Mouse (Mus musculus) CD4-positive, CD25-positive, alpha-beta regulatory T cell, adult 4 months (primary cell): Measurements from ENCODE around the gene Atxn2. TPM values are rescaled to one million over a fixed set of nuclear protein-coding genes. Genes with fewer than 3 reads are reported as not detected.
"Not testable (repeated sequence)": the region's sequence is repeated elsewhere in the genome, so short reads cannot be mapped to it uniquely, and the experiment has no call there.

Source experiments
- ATAC-seq: one replicate; pipeline ENCODE4 v1.8.0; 2017
- polyA plus RNA-seq, 2 experiments: library from polyadenylated mRNA; unstranded; fragments of 100-300 nt; shearing (Covaris generic); gene quantifications; one replicate each; pipeline ENCODE4 v1.2.1; 2017

The Atxn2 gene
- polyA plus RNA-seq, result 10 to 100 TPM; 27.0 to 41.6 TPM

GRCm38 (mm10) chr5:121711174-121711927, at the start of gene Atxn2:
Gene Atxn2 (plus strand): TSS chr5:121711337.
- ATAC-seq, result peak; percentile 70

GRCm38 (mm10) chr5:121661494-121661893, 49.6 kb upstream of the Atxn2 start:
- no peak for ATAC-seq

DNA sequence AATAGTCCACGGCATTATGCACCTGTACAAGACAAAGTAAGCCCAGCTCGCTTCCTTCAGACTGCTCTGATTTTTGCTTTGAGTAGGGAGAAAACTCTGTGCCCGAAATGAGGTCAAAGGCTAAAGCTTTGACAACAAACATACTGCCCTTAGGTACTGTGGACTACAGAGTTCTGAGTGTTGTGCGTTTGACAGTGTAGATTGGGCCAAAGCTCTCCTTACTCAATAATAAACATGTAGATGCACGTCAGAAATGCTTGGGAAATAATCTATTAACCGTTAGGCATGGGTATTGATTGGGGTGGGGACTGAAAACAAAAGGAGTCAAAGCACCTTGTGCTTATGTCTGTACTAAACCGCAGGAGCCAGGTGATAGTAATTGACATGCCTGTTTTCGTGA, 47.7 kb upstream of the Atxn2 start:
- no peak for ATAC-seq

DNA sequence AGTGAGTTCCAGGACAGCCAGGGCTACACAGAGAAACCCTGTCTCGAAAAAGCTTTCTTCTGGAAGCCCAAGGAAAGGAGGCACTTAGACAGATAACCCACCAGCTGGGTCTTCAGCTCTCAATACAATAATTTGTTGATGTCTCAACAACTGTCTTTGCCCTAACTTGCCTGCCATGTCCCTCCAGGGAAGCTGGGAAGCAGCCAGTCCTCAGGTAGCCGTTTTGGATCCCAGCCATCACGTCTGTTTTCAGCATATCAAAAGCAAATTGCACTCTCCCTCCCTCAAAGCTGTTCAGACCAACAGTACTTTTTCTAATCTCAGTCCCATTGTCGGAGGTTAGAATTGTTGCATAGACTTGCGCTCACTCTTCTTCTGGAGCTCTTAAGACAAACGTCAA, 47.1 kb upstream of the Atxn2 start:
- ATAC-seq, result no peak

DNA sequence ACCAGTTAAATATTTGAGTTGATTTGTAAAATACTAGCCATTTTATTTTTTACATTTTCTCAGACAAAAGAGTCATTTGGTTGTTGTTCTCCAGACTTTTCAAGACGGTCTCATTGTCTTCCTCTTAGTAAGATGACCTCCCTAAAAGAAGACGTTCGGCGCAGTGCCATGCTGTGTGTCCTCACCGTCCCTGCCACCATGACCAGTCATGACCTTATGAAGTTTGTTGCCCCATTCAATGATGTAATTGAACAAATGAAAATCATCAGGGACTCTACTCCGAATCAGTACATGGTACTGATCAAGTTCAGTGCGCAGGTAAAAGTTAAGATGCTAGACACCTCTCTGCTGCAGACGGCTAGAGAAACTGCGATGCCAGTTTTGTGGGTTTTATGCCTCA, 46.2 kb upstream of the Atxn2 start:
- no peak for ATAC-seq

- ATAC-seq, result no peak
These were observed 44.1 kb upstream of the Atxn2 start for GRCm38 (mm10) chr5:121667067-121667466.

GRCm38 (mm10) chr5:121668411-121668810, 42.7 kb upstream of the Atxn2 start:
- no peak for ATAC-seq

DNA sequence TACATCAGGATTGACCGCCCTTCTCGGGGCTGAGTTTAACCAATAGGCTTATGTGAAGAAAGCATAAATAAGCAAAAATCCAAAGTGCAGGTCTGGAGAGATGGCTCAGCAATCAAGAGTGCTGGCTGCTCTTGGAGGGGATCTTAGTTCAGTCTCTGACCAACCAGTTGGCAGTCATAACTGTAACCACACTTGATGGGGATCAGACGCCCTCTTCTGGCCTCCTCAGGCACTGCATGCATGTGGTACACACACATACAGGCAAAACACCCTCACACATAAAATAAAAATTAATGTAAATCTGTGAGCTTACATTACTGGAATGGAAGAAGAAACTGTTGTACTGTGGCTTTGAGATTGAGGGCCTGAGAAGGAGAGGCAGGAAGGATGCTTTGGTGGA, 40.7 kb upstream of the Atxn2 start:
- no peak for ATAC-seq

DNA sequence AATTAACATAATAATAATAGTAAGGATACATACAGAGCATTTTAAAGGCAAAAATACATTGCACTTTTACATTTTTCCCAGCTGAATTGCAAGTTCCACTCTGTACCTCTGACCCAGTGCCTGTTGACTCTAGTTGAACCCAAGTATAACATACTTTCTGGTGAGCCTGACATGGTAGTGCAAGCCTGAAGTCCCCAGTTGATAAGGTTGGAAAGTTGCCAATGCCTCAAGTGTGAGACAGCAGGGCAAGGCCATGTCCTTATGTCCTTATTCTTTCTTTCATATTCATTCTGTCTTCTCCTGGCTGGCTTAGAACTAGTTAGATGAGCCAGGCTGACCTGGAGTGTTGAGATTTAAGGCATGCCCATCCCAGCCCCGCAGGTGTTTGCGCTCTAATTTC, 28.9 kb upstream of the Atxn2 start:
- ATAC-seq, result no peak

- ATAC-seq, result no peak
These were observed 25.6 kb upstream of the Atxn2 start for GRCm38 (mm10) chr5:121685495-121685894.

- ATAC-seq, result no peak
These were observed 24.8 kb upstream of the Atxn2 start for GRCm38 (mm10) chr5:121686113-121686898.

DNA sequence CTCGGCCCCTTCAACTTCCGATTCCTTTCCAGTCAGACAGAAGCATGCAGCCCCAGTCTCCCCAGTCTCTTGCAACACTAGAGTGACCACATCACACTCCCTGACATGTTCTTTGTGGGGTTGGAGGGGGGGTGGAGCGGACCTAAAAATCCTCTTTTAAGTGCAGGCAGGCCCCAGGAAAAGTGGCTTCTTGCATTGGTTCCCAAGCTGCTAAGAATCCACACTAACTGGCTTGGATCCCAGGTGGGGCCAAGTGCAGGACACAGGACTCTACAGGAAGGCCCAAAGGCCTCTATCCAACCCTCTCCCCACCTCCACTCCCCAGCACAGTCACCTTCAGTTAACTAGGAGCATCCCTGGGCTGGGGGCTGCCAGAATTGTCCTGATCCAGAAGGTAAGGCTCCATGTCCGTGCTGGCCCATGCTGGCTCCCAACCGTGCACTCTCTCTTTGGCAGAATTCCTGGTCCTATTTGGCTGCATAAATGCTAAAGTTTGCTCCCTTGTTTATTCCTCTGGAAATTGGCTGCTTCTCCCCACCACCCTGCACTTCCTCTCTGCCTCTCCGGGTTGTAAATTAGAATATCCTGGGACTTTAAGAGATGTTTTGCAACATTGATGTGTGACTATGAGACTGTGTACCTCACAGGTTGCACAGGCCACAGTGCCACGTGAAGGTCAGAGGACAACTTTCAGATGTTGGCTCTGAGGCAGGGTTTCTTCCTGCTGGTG, 20.5 kb upstream of the Atxn2 start:
- no peak for ATAC-seq

- not testable (repeated sequence) for ATAC-seq
These were observed 19.7 kb upstream of the Atxn2 start for GRCm38 (mm10) chr5:121691436-121691835.

DNA sequence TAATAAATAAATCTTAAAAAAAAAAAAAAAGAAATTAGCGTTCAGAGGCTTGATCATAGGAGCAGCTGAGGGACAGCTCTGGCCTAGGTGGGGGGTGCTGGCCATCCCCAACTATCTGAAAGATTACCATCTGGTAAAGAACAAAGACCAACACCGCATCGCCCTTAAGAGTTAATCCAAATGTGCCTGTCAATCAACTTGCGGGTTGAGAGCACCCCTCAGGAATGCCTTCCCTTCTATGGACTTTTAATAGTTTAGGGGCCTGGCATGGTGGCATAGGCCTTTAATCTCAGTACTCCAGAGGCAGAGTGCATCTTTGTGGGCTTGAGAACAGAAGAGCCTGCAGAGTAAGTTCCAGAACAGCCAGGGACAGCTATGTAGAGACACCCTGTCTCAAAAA, 18.2 kb upstream of the Atxn2 start:
- no peak for ATAC-seq

DNA sequence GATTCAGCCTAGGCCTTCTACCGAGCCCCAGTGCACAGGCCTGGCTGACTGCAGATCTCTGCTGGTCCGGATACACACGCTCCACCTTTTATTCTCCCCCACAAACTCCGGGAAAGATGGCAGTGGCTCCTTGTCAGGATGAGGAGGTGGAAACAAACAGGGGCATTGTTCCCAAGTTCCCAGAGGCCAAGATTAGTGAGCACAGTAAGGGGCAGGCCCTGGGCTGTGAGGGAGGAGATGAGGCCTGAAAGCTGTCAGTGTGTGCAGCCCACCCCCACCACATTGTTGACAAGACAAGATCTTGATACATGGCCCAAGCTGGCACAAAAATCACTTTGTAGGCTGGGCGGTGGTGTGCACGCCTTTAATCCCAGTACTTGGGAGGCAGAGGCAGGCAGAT, 14.4 kb upstream of the Atxn2 start:
- no peak for ATAC-seq

- no peak for ATAC-seq
These were observed 11.2 kb upstream of the Atxn2 start for GRCm38 (mm10) chr5:121699891-121700290.

DNA sequence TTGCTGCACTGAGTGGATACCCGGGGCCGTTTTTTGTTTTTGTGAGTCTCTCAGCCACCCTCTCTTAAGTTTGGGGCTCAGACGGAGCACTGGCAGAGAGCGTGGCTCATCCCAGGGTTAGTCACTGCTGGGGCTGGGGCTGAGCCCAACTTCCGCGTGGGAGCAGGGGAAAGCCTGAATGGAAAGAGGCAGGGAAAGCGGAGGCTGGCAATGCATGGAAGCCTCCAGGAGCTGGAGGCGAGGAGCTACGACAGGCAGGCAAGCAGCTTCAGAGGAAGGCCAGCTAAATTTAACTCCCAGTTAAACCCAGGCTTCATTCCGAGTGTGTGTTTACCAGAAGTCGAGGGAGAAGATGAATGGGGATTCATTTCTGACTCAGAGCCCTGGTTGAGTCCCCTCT, 10.6 kb upstream of the Atxn2 start:
- ATAC-seq, result no peak

DNA sequence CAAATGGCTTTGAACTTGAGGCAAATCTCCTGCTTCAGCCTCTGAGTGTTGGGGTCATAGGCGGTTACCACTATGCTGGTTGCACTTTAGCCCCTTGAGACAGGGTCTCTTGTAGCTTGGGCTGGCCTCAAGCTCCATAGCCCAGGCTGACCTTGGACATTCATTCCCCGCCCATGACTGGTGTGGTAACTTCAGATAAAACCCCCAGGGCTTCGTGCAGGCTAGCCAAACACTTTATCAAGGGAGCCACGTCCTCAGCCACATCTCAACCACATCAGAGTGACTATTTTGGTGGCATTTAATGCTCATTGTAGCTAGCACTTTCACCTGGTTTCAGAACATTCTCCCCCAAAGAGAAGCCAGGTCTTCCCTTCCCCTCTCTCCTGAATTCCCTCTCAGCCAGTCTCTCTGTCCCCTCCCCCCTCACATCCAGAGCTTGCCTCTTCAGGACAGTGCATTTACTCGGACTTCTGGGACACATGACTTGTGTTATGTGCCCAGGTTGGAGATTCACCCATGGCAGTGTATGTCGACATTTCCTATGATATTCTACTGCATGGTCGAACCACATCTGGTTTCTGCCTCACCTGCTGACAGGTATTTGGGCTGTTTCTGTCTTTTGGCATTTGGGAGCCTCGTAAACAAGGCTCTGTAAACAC, 9.9 kb upstream of the Atxn2 start:
- no peak for ATAC-seq

DNA sequence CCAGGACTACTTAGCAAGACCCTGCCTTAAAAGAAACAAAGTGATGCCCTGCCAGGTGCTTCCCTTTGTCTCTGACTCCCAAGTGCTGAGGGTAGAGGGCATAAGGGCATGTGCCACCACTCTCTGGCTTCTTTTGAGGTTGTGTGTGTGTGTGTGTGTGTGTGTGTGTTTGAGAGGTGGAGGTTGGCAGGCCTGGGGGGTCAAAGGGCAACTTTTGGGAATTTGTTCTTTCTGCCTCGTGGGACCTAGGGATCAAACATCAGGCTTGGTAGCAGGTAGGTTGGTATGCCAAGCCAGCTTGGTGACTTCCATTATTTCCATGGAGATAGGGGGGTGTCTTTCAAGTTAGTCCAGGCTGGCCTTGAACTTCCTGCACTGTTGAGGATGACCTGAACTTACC, 7.8 kb upstream of the Atxn2 start:
- no peak for ATAC-seq

DNA sequence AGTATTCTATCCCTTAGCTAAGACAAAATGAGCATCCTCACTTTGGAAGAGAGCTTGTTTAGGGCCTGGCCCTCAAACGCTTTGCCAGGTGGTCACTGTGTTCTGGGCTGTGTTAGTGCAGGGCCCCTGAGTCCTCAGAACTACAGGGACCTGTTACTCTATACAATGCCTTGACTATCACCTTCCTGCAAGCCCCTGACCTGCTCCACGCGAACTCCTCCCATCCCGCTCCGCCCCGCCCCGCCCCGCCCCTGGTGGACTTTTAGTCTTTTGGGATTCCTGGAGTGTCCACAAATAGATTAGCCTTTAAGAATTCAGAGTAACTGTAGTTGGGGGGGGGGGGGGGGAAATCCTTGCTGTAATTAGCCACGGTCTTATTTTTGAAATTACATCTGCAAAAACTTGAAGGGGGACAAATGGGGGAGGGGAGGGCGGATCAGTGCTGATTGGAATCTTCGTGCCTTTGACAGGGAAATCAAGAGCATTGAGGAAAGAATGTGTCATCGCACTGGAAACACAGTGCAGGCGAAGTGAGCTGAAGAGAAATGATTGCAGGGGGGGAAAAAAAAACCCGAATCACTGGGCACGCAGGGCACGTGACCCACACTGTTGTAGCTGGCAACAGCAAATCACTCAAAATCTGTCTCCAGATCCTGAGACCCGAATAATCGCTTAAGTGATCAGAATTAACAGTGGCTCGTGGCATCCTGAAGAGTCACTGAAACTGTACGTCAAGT, 6.5 kb upstream of the Atxn2 start:
- no peak for ATAC-seq

- ATAC-seq, result no peak
These were observed 735 bp upstream of the Atxn2 start for GRCm38 (mm10) chr5:121710402-121710801.

- ATAC-seq, result peak; percentile 54
These were observed 325 bp upstream of the Atxn2 start for GRCm38 (mm10) chr5:121710851-121711173.

GRCm38 (mm10) chr5:121711928-121712231, 743 bp downstream of the Atxn2 start:
- ATAC-seq, result peak; percentile 44
